Mouse (Mus musculus) small intestine, adult 2 months (tissue): ENCODE results near the gene Siva1. TPM values are rescaled to one million over a fixed set of nuclear protein-coding genes. Genes with fewer than 3 reads are reported as not detected.

ENCODE experiments used
- H3K27ac ChIP-seq: fragments of 200-500 bp; 2 replicates; pipeline ENCODE4 v1.5.1; 2012; ENCODE audit warnings: low read depth, low read length, control low read depth, inconsistent platforms; ENCODE audit not compliant: insufficient read depth
- H3K27me3 ChIP-seq: fragments of 200-500 bp; 2 replicates; pipeline ENCODE4 v1.6.1; 2012; ENCODE audit warnings: mild to moderate bottlenecking, moderate library complexity, low read length, inconsistent platforms; ENCODE audit not compliant: control insufficient read depth, insufficient read depth
- H3K36me3 ChIP-seq: fragments of 200-500 bp; 2 replicates; pipeline ENCODE4 v1.6.1; 2012; ENCODE audit warnings: mild to moderate bottlenecking, low read length, control low read depth, inconsistent platforms; ENCODE audit not compliant: control insufficient read depth, insufficient read depth
- H3K4me1 ChIP-seq: fragments of 200-500 bp; 2 replicates; pipeline ENCODE4 v1.6.1; 2012; ENCODE audit warnings: low read length, inconsistent platforms, mixed read lengths; ENCODE audit not compliant: control insufficient read depth, insufficient read depth, insufficient read length
- H3K4me3 ChIP-seq: fragments of 200-500 bp; 2 replicates; pipeline ENCODE4 v1.5.1; 2012; ENCODE audit warnings: low read depth, mild to moderate bottlenecking, control low read depth, inconsistent platforms, low read length, moderate library complexity
- CTCF ChIP-seq: fragments of 200-500 bp; IDR thresholded peaks from 2 replicates; pipeline ENCODE4 v1.5.1; 2012; ENCODE audit warnings: low read depth, mild to moderate bottlenecking, control low read depth, inconsistent platforms, low read length, moderate library complexity, mixed read lengths; ENCODE audit not compliant: insufficient replicate concordance, insufficient read length; ENCODE audit errors: extremely low read depth
- POLR2A ChIP-seq: fragments of 200-500 bp; IDR thresholded peaks from 2 replicates; pipeline ENCODE4 v1.6.1; 2012; ENCODE audit warnings: low read depth, mild to moderate bottlenecking, control low read depth, inconsistent platforms, low read length, moderate library complexity
- WGBS: fragments of 180-500 bp; shearing (Covaris S2); methylation state at CpG from one replicate; pipeline ENCODE4 v1.1.7; 2018; 5-methylcytosine and 5-hydroxymethylcytosine counted together
- polyA plus RNA-seq: library from polyadenylated mRNA; depleted of rRNA; stranded (reverse); fragments of >200 nt; gene quantifications from 2 replicates; pipeline ENCODE4 v1.2.3, GENCODE M21; 2012

The Siva1 gene
- polyA plus RNA-seq, 1 experiment, result 31.3 TPM

DNA sequence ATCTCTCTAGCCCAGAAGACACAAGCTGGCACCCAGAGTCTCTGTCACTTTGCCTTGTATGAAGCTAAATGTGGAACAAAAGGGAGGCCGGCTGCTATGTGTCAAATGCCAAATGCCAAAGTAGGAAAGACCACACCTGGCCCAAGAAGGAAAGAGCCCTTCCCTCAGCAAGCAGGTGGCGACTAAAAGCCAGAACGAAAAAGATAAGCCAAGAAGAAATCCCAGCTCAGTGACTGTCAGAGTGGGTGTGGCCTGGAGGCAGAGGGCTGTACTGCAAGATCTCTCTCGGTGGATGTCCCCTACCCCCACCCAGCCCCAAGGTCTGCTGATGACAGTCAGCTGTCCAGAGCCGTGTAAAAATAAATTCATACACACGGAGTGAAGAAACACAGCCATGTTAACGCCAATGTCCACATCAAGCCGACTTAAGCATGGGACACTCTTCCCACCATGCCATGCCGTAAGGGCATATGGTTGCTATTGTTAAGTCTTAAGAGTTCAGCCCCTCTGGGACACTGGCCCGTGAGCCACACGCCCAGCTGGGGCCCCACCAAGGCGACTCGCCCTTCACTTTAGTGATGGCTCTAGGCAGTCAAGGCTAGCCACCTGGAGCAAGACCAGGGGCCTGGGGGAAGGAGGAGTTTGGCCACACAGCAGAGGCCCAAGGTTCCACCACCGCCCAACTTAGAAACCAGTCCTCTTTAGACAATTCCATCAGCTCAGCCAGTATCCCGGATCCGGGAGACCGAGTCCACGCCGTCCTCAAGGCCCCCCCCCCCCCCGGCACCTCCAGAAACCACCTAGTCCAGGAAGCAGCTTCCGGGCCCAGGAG is 28.5 kb downstream of the Siva1 start:
- Histone ChIP-seq H3K27me3 (no peaks in the 10 kb centered on the region), H3K4me3 (peak overlapping the region; percentile 87), H3K27ac (peak overlapping the region; percentile 91), H3K4me1 (peaks cover 20% of the 10 kb centered on the region), H3K36me3 (peaks cover 20% of the 10 kb centered on the region)
- no peak for TF ChIP-seq POLR2A
- TF ChIP-seq CTCF, result peak; percentile 23; the same call in 1 of the 2 replicates
- 2% methylated on average over 21 of the region's 21 CpGs for whole genome bisulfite sequencing

DNA sequence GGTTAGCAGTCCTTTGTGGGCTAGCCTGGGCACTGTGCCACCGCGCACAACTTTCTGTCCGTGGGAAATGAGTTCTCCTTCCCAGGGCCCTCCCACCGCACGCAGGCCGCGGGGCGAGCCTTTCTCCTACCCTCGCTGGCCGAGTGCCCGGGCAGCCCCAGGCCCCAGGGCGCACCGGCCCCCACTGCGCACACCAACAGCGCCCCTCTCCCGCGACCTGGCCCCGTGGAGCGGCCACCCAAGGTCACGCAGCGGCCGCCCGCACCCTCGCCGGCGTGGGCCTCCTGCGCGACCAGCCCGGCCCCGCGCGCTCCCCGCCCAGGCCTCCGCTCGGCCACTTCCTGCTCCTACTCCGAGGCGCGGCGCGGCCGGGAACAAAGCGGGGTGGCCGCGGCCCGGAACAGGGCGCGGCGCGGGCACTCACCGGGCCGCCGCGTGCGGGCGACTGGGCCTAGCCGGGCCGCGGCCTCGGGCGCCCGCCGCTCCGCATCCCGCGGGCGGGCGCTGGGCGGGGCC is 29.2 kb downstream of the Siva1 start:
- Histone ChIP-seq H3K4me1 (peaks cover 25% of the 10 kb centered on the region), H3K4me3 (peak overlapping the region; percentile 87), H3K36me3 (peaks cover 16% of the 10 kb centered on the region), H3K27ac (peak overlapping the region; percentile 91), H3K27me3 (no peaks in the 10 kb centered on the region)
- no peak for TF ChIP-seq POLR2A
- no peak for TF ChIP-seq CTCF
- under 1% methylated on average over 68 of the region's 68 CpGs for WGBS

DNA sequence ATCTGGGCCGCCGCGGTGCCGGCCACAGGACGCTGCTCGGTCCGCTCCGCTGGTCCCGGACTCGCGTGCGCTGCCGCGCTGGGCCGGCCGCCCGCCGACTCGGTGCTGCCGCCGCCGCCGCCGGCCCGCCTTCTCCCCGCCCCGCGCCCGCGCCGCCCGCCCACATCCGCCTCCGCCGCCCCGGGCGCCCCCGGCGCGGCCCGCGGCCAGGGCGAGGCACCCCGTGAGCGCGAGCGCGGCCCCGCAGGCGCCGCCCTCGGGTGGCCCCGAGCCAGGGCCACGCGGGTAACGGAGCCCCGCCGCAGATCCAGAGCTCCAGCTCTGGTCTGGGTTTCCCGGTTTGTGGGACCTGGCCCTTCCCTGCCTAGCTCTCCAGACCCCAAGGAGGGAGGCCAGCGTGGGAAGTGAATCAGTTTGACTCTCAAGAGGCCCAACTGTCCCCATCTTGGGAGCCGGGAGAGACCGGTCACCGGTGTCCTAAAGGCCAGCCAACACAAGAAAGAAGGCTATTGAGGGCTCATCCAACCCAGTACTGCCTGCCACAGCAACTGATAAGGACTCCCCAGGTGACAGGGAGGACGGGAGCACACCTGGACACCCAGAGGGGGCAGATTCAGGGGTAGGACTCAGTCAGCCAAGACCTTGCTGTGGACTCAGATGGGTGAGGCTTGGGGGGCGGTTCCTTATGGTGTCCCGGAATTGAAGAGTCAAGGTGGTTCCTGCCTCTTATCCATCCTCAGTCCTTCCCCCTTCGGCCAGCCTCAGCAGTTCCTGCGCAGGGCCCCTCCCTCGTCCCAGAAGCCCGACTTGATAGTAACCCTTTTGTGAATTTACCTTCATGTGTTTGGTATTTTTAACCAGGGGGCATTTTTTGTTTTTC is 29.9 kb downstream of the Siva1 start, which contains the start of gene Akt1:
Gene Akt1, minus strand, starts transcription at position 753 of the 880 bp plus-strand sequence.
- peaks cover 10% of the 10 kb centered on the region for H3K36me3 ChIP-seq
- H3K27me3 ChIP-seq, result no peaks in the 10 kb centered on the region
- peak within 1 kb of the TSS; percentile 87 for H3K4me3 ChIP-seq
- peaks cover 28% of the 10 kb centered on the region for H3K4me1 ChIP-seq
- peak within 1 kb of the TSS; percentile 91 for H3K27ac ChIP-seq
- 5% methylated on average over 61 of the region's 70 CpGs for WGBS
- TF ChIP-seq CTCF (no peak), POLR2A (no peak; the same call in 1 of the 2 replicates)

DNA sequence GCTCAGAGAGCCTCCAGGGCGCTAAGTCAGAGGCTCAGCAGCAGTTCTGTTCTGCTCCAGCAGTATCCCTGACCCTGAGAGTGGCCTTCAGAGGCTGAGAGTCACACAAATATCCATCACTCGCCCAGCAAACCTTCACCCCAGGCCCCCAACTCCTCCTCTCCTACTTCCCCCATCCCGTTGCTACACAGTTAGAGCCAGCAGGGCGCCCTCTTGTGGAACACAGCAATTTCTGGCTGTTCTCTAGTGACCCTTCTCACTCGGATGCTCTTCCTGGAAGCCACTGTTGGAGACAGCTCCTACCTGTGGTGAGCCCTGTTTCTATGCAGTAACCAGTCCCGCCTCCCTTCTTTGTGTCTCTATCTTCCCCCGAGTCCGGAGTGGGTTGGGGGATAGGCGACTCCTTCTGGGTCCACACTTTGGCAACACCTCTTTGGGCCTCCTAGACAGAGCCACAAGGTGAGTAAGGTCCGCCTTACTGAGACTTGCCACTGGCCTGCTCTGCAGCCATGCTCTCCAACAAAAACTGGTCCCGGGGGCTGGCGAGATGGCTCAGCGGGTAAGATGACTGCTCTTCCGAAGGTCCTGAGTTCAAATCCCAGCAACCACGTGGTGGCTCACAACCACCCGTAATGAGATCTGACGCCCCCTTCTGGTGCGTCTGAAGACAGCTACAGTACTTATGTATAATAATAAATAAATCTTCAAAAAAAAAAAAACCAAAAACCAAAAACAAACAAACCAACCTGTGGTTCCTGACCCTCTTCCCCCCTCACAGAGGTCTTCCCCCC is 31.0 kb downstream of the Siva1 start:
- H3K36me3 ChIP-seq, result peaks cover 9% of the 10 kb centered on the region
- whole genome bisulfite sequencing, result 15% methylated on average over 18 of the region's 18 CpGs
- H3K4me3 ChIP-seq, result peak overlapping the region; percentile 71
- TF ChIP-seq CTCF (peak; percentile 76; the same call in 1 of the 2 replicates), POLR2A (peak; percentile 33; the same call in 1 of the 2 replicates)
- H3K4me1 ChIP-seq, result peaks cover 33% of the 10 kb centered on the region
- peak overlapping the region; percentile 91; the same call in 1 of the 2 replicates for H3K27ac ChIP-seq
- H3K27me3 ChIP-seq, result no peaks in the 10 kb centered on the region

DNA sequence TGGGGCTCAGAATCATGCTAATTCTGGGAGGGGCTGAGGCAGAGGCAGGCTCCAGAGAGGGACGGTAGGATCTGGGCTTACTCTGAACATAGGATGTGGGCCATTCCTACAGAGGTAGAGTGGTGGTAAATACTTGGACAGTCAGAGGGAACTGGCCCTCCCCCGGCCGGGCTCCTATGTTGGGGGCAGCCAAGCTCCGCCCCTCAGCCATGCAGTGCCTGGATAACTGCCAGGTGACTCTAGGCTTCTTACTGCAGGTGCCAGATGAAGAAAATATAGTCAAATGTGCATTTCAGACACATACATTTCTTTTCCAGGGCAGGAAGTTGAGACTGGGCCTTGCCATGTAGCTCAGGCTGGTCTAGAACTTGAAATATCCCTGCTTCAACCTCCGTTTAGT is 32.6 kb downstream of the Siva1 start:
- H3K27me3 ChIP-seq, result no peaks in the 10 kb centered on the region
- peaks cover 9% of the 10 kb centered on the region for H3K36me3 ChIP-seq
- no peak overlapping the region for H3K4me3 ChIP-seq
- H3K4me1 ChIP-seq, result peaks cover 30% of the 10 kb centered on the region
- H3K27ac ChIP-seq, result no peak overlapping the region
- TF ChIP-seq POLR2A (no peak), CTCF (no peak)
- 35% methylated on average over 5 of the region's 5 CpGs for WGBS

DNA sequence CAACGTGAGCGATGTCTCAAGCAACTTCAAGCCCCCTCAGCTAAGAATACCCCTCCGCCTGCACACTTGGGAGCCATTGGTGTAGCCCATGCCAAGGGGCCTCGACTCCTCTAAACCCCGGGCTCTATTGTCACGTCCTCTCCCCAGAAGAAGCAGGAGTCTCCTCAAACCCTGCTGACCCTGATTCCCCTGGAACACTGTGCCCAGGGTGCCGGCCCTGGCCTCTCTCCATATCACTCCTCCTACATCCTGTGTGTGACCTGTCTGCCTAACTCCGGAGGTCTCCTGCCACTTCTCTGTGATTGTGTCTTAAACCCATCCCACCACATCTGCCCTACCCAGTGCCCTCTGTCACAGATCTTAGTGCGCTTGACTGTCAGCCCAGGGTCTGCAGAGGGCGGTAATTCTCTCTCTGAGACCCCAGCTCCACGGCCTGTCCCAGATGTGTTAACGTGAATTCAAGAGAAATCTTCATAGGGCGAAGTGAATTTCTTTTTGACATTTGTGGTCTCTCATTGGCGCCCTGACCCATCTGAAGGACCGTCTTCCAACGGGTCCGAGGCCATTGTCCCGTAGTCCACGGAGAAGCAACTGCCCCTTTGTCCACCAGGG is 33.6 kb downstream of the Siva1 start:
- Histone ChIP-seq H3K27ac (peak overlapping the region; percentile 18; the same call in 1 of the 2 replicates), H3K27me3 (no peaks in the 10 kb centered on the region), H3K4me3 (peak overlapping the region; percentile 88), H3K36me3 (peaks cover 9% of the 10 kb centered on the region), H3K4me1 (peaks cover 23% of the 10 kb centered on the region)
- 42% methylated on average over 19 of the region's 19 CpGs for WGBS
- TF ChIP-seq CTCF (no peak), POLR2A (no peak)
